Mouse (Mus musculus): Measurements from ENCODE around the gene Olfr1323.

Olfr1323 gene

GRCm38 (mm10) chrX:50019259-50019658 is at the start of gene Olfr1323:
Gene Olfr1323, minus strand, starts transcription at chrX:50019359.
- DNase-seq (ENCODE audit: low read depth), result no peak

- no peak for DNase-seq (ENCODE audit: low read depth)
Observed at GRCm38 (mm10) chrX:50012242-50012641, 6.9 kb downstream of the Olfr1323 start.
